Comparison of ENCODE assay signal across 13 mouse cellular contexts in the genomic region with DNA sequence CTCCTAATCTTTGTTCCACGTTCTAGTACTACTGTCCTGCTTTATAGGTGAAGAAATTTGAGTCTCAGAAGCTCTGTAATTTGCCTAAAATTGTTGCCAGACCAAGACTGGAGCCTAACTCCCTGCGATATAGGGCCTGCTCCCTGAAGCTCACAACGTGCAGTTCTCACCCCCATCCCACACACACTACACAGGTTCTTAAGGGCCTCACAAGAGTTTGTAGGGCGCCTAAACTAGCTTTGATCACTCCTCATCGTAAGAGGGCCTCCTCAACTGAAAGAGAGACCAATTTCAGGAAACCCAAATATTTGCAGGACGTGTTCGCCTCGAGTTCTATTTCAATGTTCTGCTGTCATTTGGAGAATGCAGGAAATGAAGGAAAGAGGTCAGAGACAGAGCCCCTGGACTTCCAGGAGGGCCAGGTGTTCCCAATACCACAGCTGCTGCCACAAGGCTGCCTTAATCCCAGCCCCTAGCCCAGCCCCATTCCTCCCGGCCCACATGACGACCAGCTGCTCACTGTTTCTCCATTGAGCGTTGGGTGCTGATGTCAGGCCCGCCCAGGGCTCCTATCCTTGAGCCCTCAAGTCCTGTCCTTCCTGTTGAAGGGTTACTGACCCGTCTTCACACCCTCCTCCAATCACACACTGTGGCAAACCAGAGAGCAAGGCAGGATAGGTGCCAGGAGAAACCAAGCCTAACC. TPM values are rescaled to one million over a fixed set of nuclear protein-coding genes. Genes with fewer than 3 reads are reported as not detected.
DNase-seq lines count a peak whose midpoint lies in the region; ATAC-seq lines count a peak whose summit lies in the region.
"Had no signal": no experiment of that assay in that cellular context is flagged by ENCODE, and none has a peak within 500 bp of the region (broad histone marks: within the 10 kb centered on the region; RNA-seq: fewer than 3 reads in every experiment).

No protein-coding gene starts in this region.

- no peaks in the 10 kb centered on the region for H3K27me3 ChIP-seq in heart, embryonic 10.5 days (ENCODE audit: insufficient read depth, poor library complexity, severe bottlenecking)
- H3K27me3 ChIP-seq in lung, embryonic 16.5 days (ENCODE audit: control insufficient read depth, insufficient read depth, low read depth, low read length), result no peaks in the 10 kb centered on the region
- no peaks in the 10 kb centered on the region for H3K27me3 ChIP-seq in embryonic facial prominence, embryonic 14.5 days (replicated peaks; ENCODE audit: control insufficient read depth, insufficient read depth, low read length)
- no peaks in the 10 kb centered on the region for H3K27me3 ChIP-seq in limb, embryonic 15.5 days

- no peak for DNase-seq in heart, embryonic 10.5 days (ENCODE audit: low spot score)
- no peak for DNase-seq in heart, adult 9 months (ENCODE audit: low spot score in 2 of 2)
- DNase-seq in lung, postnatal 25 days (ENCODE audit: low spot score), result no peak
- peak; percentile 55 for DNase-seq in embryonic facial prominence, embryonic 14.5 days (ENCODE audit: low spot score)
- DNase-seq in Muller cell, postnatal 12 days (ENCODE audit: inconsistent ontology term), result no peak
- DNase-seq: cerebellum, postnatal 14 days; heart, postnatal 14 days; midbrain, embryonic 14.5 days had no signal

- H3K4me2 ChIP-seq in lung, embryonic 16.5 days (ENCODE audit: low read depth, low read length), result no peak overlapping the region
- no peak overlapping the region for H3K4me2 ChIP-seq in embryonic facial prominence, embryonic 14.5 days (ENCODE audit: low read depth, low read length)
- H3K4me2 ChIP-seq in limb, embryonic 15.5 days, result no peak overlapping the region

- peaks cover 20% of the 10 kb centered on the region for H3K4me1 ChIP-seq in heart, embryonic 10.5 days
- H3K4me1 ChIP-seq in lung, embryonic 16.5 days (replicated peaks; ENCODE audit: control insufficient read depth, insufficient read depth, low read length), result peaks cover 25% of the 10 kb centered on the region
- H3K4me1 ChIP-seq in embryonic facial prominence, embryonic 14.5 days (ENCODE audit: control insufficient read depth, insufficient read depth, low read length), result peaks cover 15% of the 10 kb centered on the region
- H3K4me1 ChIP-seq in limb, embryonic 15.5 days, result peaks cover 25% of the 10 kb centered on the region; the same call in 1 of the 2 replicates

- ATAC-seq in lung, embryonic 16.5 days (ENCODE audit: low read depth), result peak; percentile 85
- ATAC-seq in embryonic facial prominence, embryonic 14.5 days (ENCODE audit: low read depth), result peak; percentile 87
- ATAC-seq in limb, embryonic 15.5 days (ENCODE audit: insufficient number of reproducible peaks, low FRiP score, low TSS enrichment, low read depth), result peak; percentile 74; the same call in 1 of the 2 replicates
- ATAC-seq: forebrain, embryonic 16.5 days had no signal

- no peaks in the 10 kb centered on the region for H3K9me3 ChIP-seq in heart, embryonic 10.5 days
- H3K9me3 ChIP-seq in lung, embryonic 16.5 days (ENCODE audit: control insufficient read depth, low read length), result no peaks in the 10 kb centered on the region
- no peaks in the 10 kb centered on the region for H3K9me3 ChIP-seq in embryonic facial prominence, embryonic 14.5 days (ENCODE audit: control insufficient read depth, low read length)
- H3K9me3 ChIP-seq in limb, embryonic 15.5 days, result no peaks in the 10 kb centered on the region

- peak overlapping the region; percentile 42; the same call in 1 of the 2 replicates for H3K27ac ChIP-seq in heart, embryonic 10.5 days
- peak overlapping the region; percentile 17; the same call in 1 of the 2 replicates for H3K27ac ChIP-seq in lung, embryonic 16.5 days (ENCODE audit: low read length)
- H3K27ac ChIP-seq in embryonic facial prominence, embryonic 14.5 days (replicated peaks; ENCODE audit: low read depth, low read length), result peak overlapping the region; percentile 29
- 0 out of 2 replicates have a peak overlapping the region, but pooled peaks have one; percentile 14 for H3K27ac ChIP-seq in limb, embryonic 15.5 days
- H3K27ac ChIP-seq: kidney, postnatal 0 days had no signal

- 67% methylated on average over 13 of the region's 13 CpGs for WGBS in heart, embryonic 10.5 days
- 41% methylated on average over 13 of the region's 13 CpGs for WGBS in lung, embryonic 16.5 days
- 38% methylated on average over 13 of the region's 13 CpGs for WGBS in embryonic facial prominence, embryonic 14.5 days
- WGBS in limb, embryonic 15.5 days, result 41% methylated on average over 13 of the region's 13 CpGs

- no peak overlapping the region for H3K9ac ChIP-seq in lung, embryonic 16.5 days (ENCODE audit: low read length)
- no peak overlapping the region for H3K9ac ChIP-seq in embryonic facial prominence, embryonic 14.5 days (ENCODE audit: low read depth, low read length)
- H3K9ac ChIP-seq in limb, embryonic 15.5 days, result no peak overlapping the region

- H3K36me3 ChIP-seq in heart, embryonic 10.5 days, result no peaks in the 10 kb centered on the region
- H3K36me3 ChIP-seq in lung, embryonic 16.5 days (ENCODE audit: control insufficient read depth, insufficient read depth, low read length), result no peaks in the 10 kb centered on the region
- H3K36me3 ChIP-seq in embryonic facial prominence, embryonic 14.5 days (ENCODE audit: control insufficient read depth, insufficient read depth, low read length), result no peaks in the 10 kb centered on the region
- no peaks in the 10 kb centered on the region for H3K36me3 ChIP-seq in limb, embryonic 15.5 days
- H3K36me3 ChIP-seq: G1E had no signal

- no peak overlapping the region for H3K4me3 ChIP-seq in heart, embryonic 10.5 days
- no peak overlapping the region for H3K4me3 ChIP-seq in lung, embryonic 16.5 days (ENCODE audit: low read length)
- H3K4me3 ChIP-seq in embryonic facial prominence, embryonic 14.5 days (ENCODE audit: low read depth, low read length), result no peak overlapping the region
- H3K4me3 ChIP-seq in limb, embryonic 15.5 days, result no peak overlapping the region

RNA-seq across cellular contexts. Expression of gene Wwtr1, which starts 40.1 kb away (rescaled TPM):
- polyA plus RNA-seq in heart, embryonic 10.5 days (2016; fragmentation: Nextera tagmentation; extraction: Ambion mirVana), result 11.5 and 11.9 TPM in 2 replicates
- 27.5 and 29.9 TPM in 2 replicates for polyA plus RNA-seq in lung, embryonic 16.5 days (2015; fragmentation: Nextera tagmentation; extraction: Ambion mirVana)
- 30.2 and 30.9 TPM in 2 replicates for polyA plus RNA-seq in embryonic facial prominence, embryonic 14.5 days (2014; fragmentation: Nextera tagmentation; extraction: Ambion mirVana)
- polyA plus RNA-seq in limb, embryonic 15.5 days (2015; fragmentation: Nextera tagmentation; extraction: Ambion mirVana), result 36.2 and 39.4 TPM in 2 replicates
- polyA plus RNA-seq: G1E had no signal
